Mouse (Mus musculus): Measurements from ENCODE around the gene Dusp7. TPM values are rescaled to one million over a fixed set of nuclear protein-coding genes. Genes with fewer than 3 reads are reported as not detected.
A peak's percentile ranks its signal among the peaks of the same experiment; 100 is the strongest.

The Dusp7 gene
- total RNA-seq, 2 experiments from 2014 or later = 16.4 to 24.1 TPM

DNA sequence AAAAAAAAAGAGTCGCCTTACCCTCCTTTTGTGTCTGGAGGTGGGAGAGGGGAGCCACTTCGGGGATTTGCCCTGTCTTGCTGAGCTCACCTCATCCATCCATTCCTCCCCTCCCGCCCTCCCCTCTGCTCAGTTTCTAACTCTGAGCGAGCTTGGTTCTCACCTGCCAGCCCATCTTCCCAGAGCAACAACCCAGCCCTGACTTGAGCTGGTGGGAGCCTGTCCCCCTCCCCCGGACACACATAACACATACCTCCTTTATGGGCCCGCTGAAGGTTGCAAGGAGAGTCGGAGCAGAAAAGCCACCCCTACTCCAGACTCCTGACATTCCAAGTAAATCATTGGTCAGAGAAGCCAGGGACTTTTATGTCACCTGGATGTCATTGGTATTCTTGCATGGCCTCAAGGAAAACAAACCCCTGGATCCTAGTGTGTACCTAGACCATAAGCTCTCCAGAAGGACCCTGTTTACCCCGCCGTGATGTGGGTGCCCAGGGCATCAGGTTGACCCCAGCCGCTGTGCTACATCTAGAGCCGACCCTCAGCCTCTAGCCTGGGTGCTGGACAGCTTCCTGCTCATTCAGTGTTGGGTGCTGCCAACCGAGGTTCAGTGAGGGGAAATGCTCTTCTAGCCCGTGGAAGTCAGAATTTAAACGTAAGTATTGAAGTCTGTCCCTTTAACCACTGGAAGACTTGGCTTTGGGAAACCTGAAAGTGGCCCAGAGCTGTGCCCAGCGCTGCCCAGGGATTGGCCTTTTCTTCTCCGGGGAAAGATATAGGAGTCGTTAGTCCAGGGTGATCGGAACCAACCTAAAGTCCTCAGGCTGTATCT is 52.8 kb downstream of the Dusp7 start:
- no peak for DNase-seq

DNA sequence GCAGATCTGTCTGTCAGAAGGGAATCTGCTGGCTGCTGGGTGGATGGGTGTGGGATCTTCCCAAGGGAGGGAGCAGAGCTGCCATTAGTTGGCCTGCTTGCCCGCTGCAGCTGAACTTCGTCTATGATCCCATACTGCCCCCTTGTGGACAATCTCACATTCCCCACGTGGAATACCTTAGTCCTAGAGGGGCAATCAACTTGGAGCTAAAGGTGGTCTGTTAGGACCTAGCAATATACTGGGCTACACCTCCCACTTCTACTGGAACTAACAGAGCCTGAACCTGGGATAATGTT is 53.4 kb downstream of the Dusp7 start:
- DNase-seq = peak; percentile 85 to 89

Other genes with a start within 250 kb of the Dusp7 start
- gene Glyctk, start 210.5 kb upstream of the Dusp7 start, total RNA-seq (2021) = 1 to 10 TPM; 2.3 to 2.4 TPM
- 10 to 100 TPM; 74.4 to 81.3 TPM for gene Wdr82, start 197.7 kb upstream of the Dusp7 start, total RNA-seq (2021)
- 100 to 1,000 TPM in 1 of 2 experiments, 10 to 100 TPM in 1; 90.8 to 117 TPM for gene Ppm1m, start 168.9 kb upstream of the Dusp7 start, total RNA-seq (2021)
- gene Twf2, start 165.5 kb upstream of the Dusp7 start, total RNA-seq (2021) = 100 to 1,000 TPM in 1 of 2 experiments, 10 to 100 TPM in 1; 64.8 to 117 TPM
- under 1 TPM; 0.89 TPM for gene Tlr9, start 146.0 kb upstream of the Dusp7 start, total RNA-seq (2021)
- 1,000 to 10,000 TPM; 1,599 to 3,152 TPM for gene Alas1, start 120.0 kb upstream of the Dusp7 start, total RNA-seq (2021)
- gene Poc1a, start 87.6 kb upstream of the Dusp7 start, total RNA-seq (2021) = 1 to 10 TPM; 3.6 to 5.6 TPM
- gene Rpl29, start 60.8 kb downstream of the Dusp7 start, total RNA-seq (2021) = 100 to 1,000 TPM; 403 to 411 TPM
- gene Acy1, start 69.7 kb downstream of the Dusp7 start, total RNA-seq (2021) = 10 to 100 TPM; 11.7 to 14.8 TPM
- 10 to 100 TPM; 25.2 to 45.0 TPM for gene Abhd14b, start 78.8 kb downstream of the Dusp7 start, total RNA-seq (2021)
- 10 to 100 TPM; 18.9 to 20.2 TPM for gene Abhd14a, start 79.0 kb downstream of the Dusp7 start, total RNA-seq (2021)
- 10 to 100 TPM; 20.2 to 27.7 TPM for gene Pcbp4, start 84.7 kb downstream of the Dusp7 start, total RNA-seq (2021)
- under 1 TPM in 1 of 2 experiments, not detected in 1; 0.13 TPM for gene Gpr62, start 97.3 kb downstream of the Dusp7 start, total RNA-seq (2021)
- 10 to 100 TPM; 28.0 to 37.2 TPM for gene Rrp9, start 107.3 kb downstream of the Dusp7 start, total RNA-seq (2021)
- gene Parp3, start 108.3 kb downstream of the Dusp7 start, total RNA-seq (2021) = 10 to 100 TPM; 37.8 to 55.4 TPM
- not detected for gene Iqcf1, start 131.3 kb downstream of the Dusp7 start, total RNA-seq (2021)
- gene Iqcf5, start 145.9 kb downstream of the Dusp7 start, total RNA-seq (2021) = not detected
- gene Iqcf3, start 193.0 kb downstream of the Dusp7 start, total RNA-seq (2021) = not detected
- gene Iqcf4, start 202.4 kb downstream of the Dusp7 start, total RNA-seq (2021) = not detected